Comparison of ENCODE assay signal across 8 mouse cellular contexts in genomic region chr2:23092216-23092615, GRCm38 (mm10). TPM values are rescaled to one million over a fixed set of nuclear protein-coding genes. Genes with fewer than 3 reads are reported as not detected.
DNase-seq lines count a peak whose midpoint lies in the region; ATAC-seq and TF ChIP-seq lines count a peak whose summit lies in the region.
"Had no signal": no experiment of that assay in that cellular context is flagged by ENCODE, and none has a peak within 500 bp of the region (broad histone marks: within the 10 kb centered on the region; RNA-seq: fewer than 3 reads in every experiment).

No protein-coding gene starts in this region.

- H3K4me3 ChIP-seq in kidney, embryonic 15.5 days (replicated peaks): no peak overlapping the region
- no peak overlapping the region for H3K4me3 ChIP-seq in CH12.LX (replicated peaks in 1 of 3; ENCODE audit: low read depth in 2 of 3, low read length in 2 of 3, poor library complexity in 1 of 3)
- H3K4me3 ChIP-seq: midbrain, embryonic 12.5 days had no signal

- TF ChIP-seq POLR2A in CH12.LX (IDR thresholded peaks at IDR 0.05; ENCODE audit: low read depth, low read length): no peak

- peak; percentile 67 for TF ChIP-seq RAD21 in CH12.LX (IDR thresholded peaks at IDR 0.05; ENCODE audit: low read depth, low read length)

- H3K27me3 ChIP-seq in kidney, embryonic 15.5 days: no peaks in the 10 kb centered on the region
- no peaks in the 10 kb centered on the region for H3K27me3 ChIP-seq in CH12.LX (replicated peaks)
- H3K27me3 ChIP-seq: midbrain, embryonic 12.5 days had no signal

- no peaks in the 10 kb centered on the region for H3K9me3 ChIP-seq in kidney, embryonic 15.5 days (replicated peaks)
- H3K9me3 ChIP-seq in CH12.LX (replicated peaks; ENCODE audit: low read length): no peaks in the 10 kb centered on the region
- H3K9me3 ChIP-seq: midbrain, embryonic 12.5 days had no signal

- no peaks in the 10 kb centered on the region for H3K79me2 ChIP-seq in CH12.LX (replicated peaks; ENCODE audit: control insufficient read depth, extremely low read depth, insufficient read depth, poor library complexity, severe bottlenecking)

- no peak overlapping the region for H3K27ac ChIP-seq in kidney, embryonic 15.5 days
- H3K27ac ChIP-seq in CH12.LX (ENCODE audit: insufficient read depth, low read depth): no peak overlapping the region
- H3K27ac ChIP-seq: midbrain, embryonic 12.5 days had no signal

- H3K9ac ChIP-seq in kidney, embryonic 15.5 days: no peak overlapping the region
- H3K9ac ChIP-seq in CH12.LX (ENCODE audit: insufficient read depth, low read depth): no peak overlapping the region
- H3K9ac ChIP-seq: midbrain, embryonic 12.5 days had no signal

- H3K36me3 ChIP-seq in kidney, embryonic 15.5 days: peaks cover 72% of the 10 kb centered on the region
- peaks cover 49 to 68% of the 10 kb centered on the region in 2 experiments for H3K36me3 ChIP-seq in CH12.LX (replicated peaks in 1 of 2; ENCODE audit: control insufficient read depth in 1 of 2, insufficient read depth in 1 of 2, low read length in 1 of 2)

- WGBS in kidney, embryonic 15.5 days: 58% methylated on average over 5 of the region's 5 CpGs

- ATAC-seq in kidney, embryonic 15.5 days (replicated peaks; ENCODE audit: low FRiP score): no peak

- TF ChIP-seq EP300 in CH12.LX (IDR thresholded peaks at IDR 0.05; ENCODE audit: low read length): no peak

- H3K4me2 ChIP-seq in kidney, embryonic 15.5 days: no peak overlapping the region
- H3K4me2 ChIP-seq in CH12.LX (ENCODE audit: insufficient read depth, low read depth, poor library complexity, severe bottlenecking): no peak overlapping the region
- H3K4me2 ChIP-seq: midbrain, embryonic 12.5 days had no signal

- peak; percentile 66 to 75 for TF ChIP-seq CTCF in CH12.LX (conservative IDR thresholded peaks at IDR 0.05 in 1 of 2, IDR thresholded peaks at IDR 0.05 in 1 of 2; ENCODE audit: low read depth in 2 of 2, low read length in 2 of 2)

- DNase-seq in kidney, adult 9 months: peak; percentile 45
- peak; percentile 60 for DNase-seq in CH12.LX (ENCODE audit: extremely low read depth)
- DNase-seq in ZHBTc4 (ENCODE audit: low read depth, low spot score): peak; percentile 73
- peak; percentile 55 for DNase-seq in forelimb bud, embryonic 11.5 days (ENCODE audit: low read depth, low spot score)
- peak; percentile 53 for DNase-seq in mesoderm, embryonic 11.5 days (ENCODE audit: low read depth, low spot score)
- no peak for DNase-seq in frontal cortex, postnatal 25 days (ENCODE audit: low spot score in 2 of 2)

- dilution Hi-C loops in CH12.LX (cut with MboI; ENCODE audit: extremely low pct_ligation_motif_present, extremely low pct_unique_long_range_greater_than_20kb, low sequenced_read_pairs): no loop called here

- no peaks in the 10 kb centered on the region for H3K4me1 ChIP-seq in kidney, embryonic 15.5 days
- H3K4me1 ChIP-seq in CH12.LX (ENCODE audit: control insufficient read depth in 1 of 2, insufficient read depth in 2 of 2): peaks cover 0 to 21% of the 10 kb centered on the region in 2 experiments; a peak in 3 of 4 replicates
- H3K4me1 ChIP-seq: midbrain, embryonic 12.5 days had no signal

- in situ Hi-C loops in CH12.LX (cut with MboI; ENCODE audit: low pct_ligation_motif_present, low pct_unique_long_range_greater_than_20kb, low sequenced_read_pairs): no loop called here

TF ChIP-seq in CH12.LX, 34 proteins besides CTCF, POLR2A, EP300 and RAD21:
- TF ChIP-seq SMC3 (IDR thresholded peaks at IDR 0.05; ENCODE audit: low read depth, low read length) (peak; percentile 70), MYC (IDR thresholded peaks at IDR 0.05; ENCODE audit: low read depth, low read length) (0 out of 2 replicates have a peak, but pooled peaks have one; percentile 27), HCFC1 (IDR thresholded peaks at IDR 0.05; ENCODE audit: low read depth, low read length) (no peak)

RNA-seq across cellular contexts. Expression of gene Acbd5, which starts 24.2 kb away (rescaled TPM):
- 34.0 and 34.2 TPM in 2 replicates for polyA plus RNA-seq in kidney, embryonic 15.5 days (2015; fragmentation: Nextera tagmentation; extraction: Ambion mirVana)
- total RNA-seq in CH12.LX (2012; rRNA removed) (10.9 and 11.6 TPM in 2 replicates), CH12.LX (2014; rRNA removed) (15.2 and 16.3 TPM in 2 replicates)
- polyA plus RNA-seq in CH12.LX (2012; ENCODE audit: insufficient read length, low read depth): 12.5 and 13.9 TPM in 2 replicates

RNA-seq across cellular contexts. Expression of gene Abi1, which starts 52.2 kb away (rescaled TPM):
- polyA plus RNA-seq in kidney, embryonic 15.5 days (2015; fragmentation: Nextera tagmentation; extraction: Ambion mirVana): 47.6 and 50.9 TPM in 2 replicates
- total RNA-seq in CH12.LX (2012; rRNA removed) (43.1 and 45.7 TPM in 2 replicates), CH12.LX (2014; rRNA removed) (104 and 112 TPM in 2 replicates)
- 65.0 and 74.6 TPM in 2 replicates for polyA plus RNA-seq in CH12.LX (2012; ENCODE audit: insufficient read length, low read depth)

Comparison
In these comparisons a context has a peak if more than half of its experiments do, and no peak if none do; other contexts are left out.
1. DNase-seq: peak in kidney, adult 9 months (single experiment), CH12.LX (single experiment), ZHBTc4 (single experiment), forelimb bud, embryonic 11.5 days (single experiment) and mesoderm, embryonic 11.5 days (single experiment); none in frontal cortex, postnatal 25 days (0 of 2).